Mouse (Mus musculus) splenic B cell, adult 2 months (primary cell): ENCODE measurements around the gene Mafg.

Experiments
- DNase-seq: peaks from one replicate; pipeline ENCODE4 v3.0.0-alpha.2; 2011; ENCODE audit warnings: low read depth, low spot score
- H3K27me3 ChIP-seq: 2 replicates; pipeline ENCODE4 v1.6.1; 2012; ENCODE audit warnings: mild to moderate bottlenecking, low read length, moderate library complexity, mixed read lengths; ENCODE audit not compliant: control insufficient read depth, poor library complexity, insufficient read depth, severe bottlenecking
- H3K36me3 ChIP-seq: 2 replicates; pipeline ENCODE4 v1.6.1; 2012; ENCODE audit warnings: mild to moderate bottlenecking, low read length, moderate library complexity, mixed read lengths; ENCODE audit not compliant: control insufficient read depth, poor library complexity, insufficient read depth, severe bottlenecking

Mafg gene

DNA sequence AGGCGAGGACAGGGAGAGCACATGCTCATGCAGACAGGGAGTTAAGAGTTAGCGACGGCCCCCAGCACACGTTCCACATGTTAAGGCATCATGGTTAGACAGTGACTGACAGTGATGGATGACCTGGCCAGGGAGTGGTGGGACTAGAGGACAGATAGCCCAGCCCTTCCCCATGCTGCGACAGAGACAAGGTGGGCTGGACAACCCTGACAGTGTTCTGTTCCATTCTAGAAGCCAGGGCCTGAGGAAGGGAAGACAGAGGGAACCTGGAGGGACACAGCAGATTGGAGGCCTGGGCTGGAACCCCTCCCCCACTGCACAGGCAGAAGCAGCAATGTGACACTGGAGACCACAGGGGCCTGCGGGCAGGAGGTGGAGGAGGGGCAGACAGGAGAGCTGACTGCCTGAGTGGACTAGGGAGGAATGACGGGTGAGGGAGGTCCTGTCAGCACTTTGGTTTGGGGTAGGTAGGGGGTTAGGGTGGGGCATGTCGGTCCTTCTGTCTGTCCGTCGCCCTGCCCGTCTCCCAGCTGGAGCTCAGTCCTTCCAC, 54.6 kb downstream of the Mafg start:
- H3K36me3 ChIP-seq, result peaks cover 19% of the 10 kb centered on the region
- no peaks in the 10 kb centered on the region for H3K27me3 ChIP-seq
- no peak for DNase-seq

DNA sequence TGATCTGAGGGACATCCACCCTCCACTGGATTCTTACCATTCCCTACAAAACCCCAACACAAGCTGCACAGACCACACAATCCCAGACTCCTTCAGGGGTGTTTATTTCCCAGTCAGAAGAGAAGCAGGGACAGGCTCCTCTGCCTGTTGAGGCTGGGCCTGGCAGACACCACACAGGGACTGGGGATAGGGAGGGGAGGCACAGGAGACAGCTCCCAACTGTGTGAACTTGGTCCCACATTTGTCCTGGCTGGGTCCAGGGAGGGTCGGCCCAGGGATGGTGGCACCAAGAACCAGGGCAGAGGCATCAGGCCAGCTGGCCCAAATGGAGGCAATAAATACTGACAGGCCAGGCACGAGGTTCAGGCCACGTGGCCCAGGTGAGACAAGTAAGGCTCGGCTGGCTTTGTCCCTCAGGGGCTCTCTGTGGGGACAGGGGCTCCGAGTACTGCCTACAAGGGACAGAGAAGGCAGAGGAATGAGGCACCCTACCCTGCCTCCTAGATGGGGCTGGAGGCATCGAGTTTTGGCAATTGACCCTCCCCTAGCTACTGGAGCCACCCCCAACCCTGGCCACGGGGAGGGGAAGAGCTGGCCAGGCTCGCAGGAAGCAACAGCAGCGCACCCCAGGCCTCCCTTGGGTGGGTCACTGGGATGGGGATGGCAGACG, 55.2 kb downstream of the Mafg start:
- no peak for DNase-seq
- no peaks in the 10 kb centered on the region for H3K27me3 ChIP-seq
- H3K36me3 ChIP-seq, result peaks cover 19% of the 10 kb centered on the region

DNA sequence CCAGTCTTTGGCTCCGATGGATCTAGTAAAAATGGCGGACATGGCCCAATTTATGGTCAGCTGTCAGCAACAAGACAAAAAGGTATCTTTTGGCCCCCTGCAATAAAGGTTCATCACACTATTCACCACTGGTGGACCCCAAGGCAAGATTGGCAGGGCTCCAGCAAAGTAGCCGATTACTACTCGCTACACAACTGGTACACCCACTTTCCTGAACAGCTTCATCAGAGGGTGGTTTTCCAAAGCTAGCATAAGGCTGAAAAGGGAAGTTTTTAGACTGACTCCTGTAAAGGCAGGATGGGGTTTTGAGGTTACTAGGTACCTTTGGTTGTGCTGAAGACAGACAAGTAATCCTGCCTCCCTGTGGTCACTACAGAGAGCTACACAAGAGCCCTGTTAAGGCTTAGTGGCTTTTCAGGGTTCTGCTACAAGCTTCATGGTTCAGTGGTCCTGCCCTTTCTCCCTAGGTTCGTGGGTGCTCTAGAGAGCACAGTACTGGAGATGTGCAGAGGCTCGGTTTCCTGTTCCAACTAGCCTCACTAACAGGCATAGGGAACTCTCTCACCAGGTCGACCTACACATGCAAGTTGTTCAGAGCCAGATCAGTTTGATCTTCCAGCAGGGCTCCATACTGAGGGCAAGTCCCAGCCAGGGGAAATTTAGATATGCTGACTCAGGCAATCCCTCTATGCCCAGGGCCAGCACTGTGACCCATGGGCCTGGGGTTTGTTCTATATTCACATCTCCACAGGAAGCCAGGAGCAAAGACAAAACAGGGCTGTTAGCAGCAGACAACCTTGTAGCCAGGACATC, 56.0 kb downstream of the Mafg start:
- DNase-seq, result peak; percentile 71

DNA sequence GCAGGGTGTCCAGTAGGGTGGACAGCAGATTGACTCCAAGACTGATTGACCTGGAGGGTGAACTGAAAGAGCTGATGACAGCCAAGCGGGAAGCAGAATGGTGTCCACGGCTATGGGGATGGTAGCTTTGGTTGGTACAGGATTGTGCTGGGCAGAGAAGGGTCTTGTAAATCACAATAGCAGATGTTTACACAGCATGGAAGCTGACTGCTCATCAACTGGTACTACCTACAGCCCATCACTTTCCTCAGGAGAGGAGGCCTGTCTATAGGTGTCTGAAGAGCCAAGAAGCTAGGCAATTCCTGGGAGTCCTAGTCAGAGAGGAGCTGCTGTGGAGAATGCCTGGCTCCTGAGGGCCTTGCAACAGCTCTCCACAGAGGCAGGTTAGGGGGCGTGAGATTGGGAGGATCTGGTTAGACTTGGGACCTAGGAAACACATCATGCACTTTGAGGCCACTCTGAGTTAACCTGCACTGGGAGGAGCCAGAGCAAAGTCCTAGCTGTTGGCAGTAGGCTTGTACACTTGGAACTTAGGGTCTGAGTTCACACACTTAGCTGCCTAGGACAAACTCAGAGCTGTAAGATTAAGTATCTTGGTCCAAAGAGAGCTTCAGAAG, 56.9 kb downstream of the Mafg start:
- no peaks in the 10 kb centered on the region for H3K27me3 ChIP-seq
- DNase-seq, result no peak
- peaks cover 19% of the 10 kb centered on the region for H3K36me3 ChIP-seq

More for the DNA sequence above, 56.0 kb downstream of the Mafg start:
- H3K27me3 ChIP-seq, result no peaks in the 10 kb centered on the region
- peaks cover 19% of the 10 kb centered on the region for H3K36me3 ChIP-seq

DNA sequence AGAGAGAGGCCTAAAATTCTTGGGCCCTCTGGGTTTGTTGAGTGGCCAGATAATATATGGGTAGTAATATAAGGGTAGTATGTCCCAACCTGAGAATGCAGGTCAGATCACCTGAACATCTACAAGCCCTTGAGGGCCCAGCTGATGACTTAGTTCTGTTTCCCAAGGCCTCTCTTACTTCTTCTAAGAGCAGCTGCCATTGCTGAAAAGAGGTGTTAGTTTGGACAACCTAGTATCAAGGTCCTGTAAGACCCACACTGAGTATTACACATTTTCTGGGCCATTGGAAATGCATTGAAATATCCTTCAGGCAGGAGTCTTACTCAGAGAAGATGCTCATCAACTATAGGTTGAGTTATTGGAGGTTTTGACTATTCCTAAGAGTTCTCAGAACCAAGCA, 57.5 kb downstream of the Mafg start:
- no peaks in the 10 kb centered on the region for H3K27me3 ChIP-seq
- no peak for DNase-seq
- H3K36me3 ChIP-seq, result peaks cover 19% of the 10 kb centered on the region
